Mouse (Mus musculus) C2C12 (cell line): ENCODE results near the gene Gm9045. TPM values are rescaled to one million over a fixed set of nuclear protein-coding genes. Genes with fewer than 3 reads are reported as not detected.
"Not testable (repeated sequence)": the region's sequence is repeated elsewhere in the genome, so short reads cannot be mapped to it uniquely, and the experiment has no call there.

ENCODE experiments used
- H3K27me3 ChIP-seq: one replicate; pipeline ENCODE4 v1.6.1; 2011; ENCODE audit not compliant: control insufficient read depth, insufficient read depth, insufficient read length
- H3K36me3 ChIP-seq: one replicate; pipeline ENCODE4 v1.6.1; 2011; ENCODE audit not compliant: control insufficient read depth, insufficient read depth
- H3K4me3 ChIP-seq: one replicate; pipeline ENCODE4 v1.5.1; 2011; ENCODE audit warnings: mild to moderate bottlenecking, control low read depth; ENCODE audit not compliant: poor library complexity, insufficient read depth, severe bottlenecking
- H3K79me2 ChIP-seq: one replicate; pipeline ENCODE4 v1.6.1; 2011; ENCODE audit not compliant: control insufficient read depth, insufficient read depth
- H3K79me3 ChIP-seq: one replicate; pipeline ENCODE4 v1.6.1; 2011; ENCODE audit warnings: low read depth, control low read depth
- H3ac ChIP-seq: one replicate; pipeline ENCODE3; 2011; ENCODE audit warnings: low read depth; ENCODE audit not compliant: control insufficient read depth, insufficient read length
- CEBPB ChIP-seq: IDR thresholded peaks from one replicate; pipeline ENCODE4 v1.6.1; 2011; ENCODE audit warnings: low read depth, mild to moderate bottlenecking, control low read depth, moderate library complexity
- CTCF ChIP-seq: IDR thresholded peaks from one replicate; pipeline ENCODE4 v1.5.1; 2011; ENCODE audit not compliant: control insufficient read depth, insufficient read depth, insufficient read length
- FOSL1 ChIP-seq: IDR thresholded peaks from one replicate; pipeline ENCODE4 v1.8.0; 2011; ENCODE audit warnings: mild to moderate bottlenecking, low read length; ENCODE audit not compliant: poor library complexity, insufficient read depth, severe bottlenecking
- MAX ChIP-seq: IDR thresholded peaks from one replicate; pipeline ENCODE4 v1.6.1; 2011; ENCODE audit warnings: mild to moderate bottlenecking, control low read depth
- MYOD1 ChIP-seq: IDR thresholded peaks from one replicate; pipeline ENCODE4 v1.6.1; 2011; ENCODE audit warnings: low read depth; ENCODE audit not compliant: control insufficient read depth, insufficient read length
- MYOG ChIP-seq: IDR thresholded peaks from one replicate; pipeline ENCODE4 v1.6.1; 2011; ENCODE audit not compliant: control insufficient read depth, insufficient read length; ENCODE audit errors: extremely low read depth
- USF1 ChIP-seq: IDR thresholded peaks from one replicate; pipeline ENCODE4 v1.6.1; 2011; ENCODE audit warnings: low read depth, mild to moderate bottlenecking, control low read depth, moderate library complexity
- long read RNA-seq, 2 experiments: library from polyadenylated mRNA; unstranded; transcript quantifications; one replicate each; pipeline ENCODE4 v2.0.0; 2019 to 2020
- polyA plus RNA-seq: library from polyadenylated mRNA; unstranded; fragments of >200 nt; fragmentation: generic; extraction: Trizol; gene quantifications from one replicate; pipeline ENCODE4 v1.2.1, GENCODE M21; 2012; ENCODE audit warnings: missing spikeins

The Gm9045 gene
- 0.02 TPM for polyA plus RNA-seq
- long read RNA-seq, experiment 1: 0 reads
- long read RNA-seq, experiment 2: 0 reads

GRCm38 (mm10) chr10:118337731-118338130, at the start of gene Gm9045:
Gm9045 (minus strand) TSS chr10:118337831.
- not testable (repeated sequence) for H3K79me3 ChIP-seq, H3ac ChIP-seq, H3K79me2 ChIP-seq, H3K36me3 ChIP-seq, H3K27me3 ChIP-seq, H3K4me3 ChIP-seq

- H3K4me3 ChIP-seq: no peak overlapping the region
- no peaks in the 10 kb centered on the region for H3K36me3 ChIP-seq
- no peaks in the 10 kb centered on the region for H3K79me2 ChIP-seq
- H3K79me3 ChIP-seq: no peaks in the 10 kb centered on the region
- TF ChIP-seq MYOD1: no peak
- peak; percentile 85 for TF ChIP-seq CTCF
- TF ChIP-seq USF1: no peak
- no peak for TF ChIP-seq MAX
- H3K27me3 ChIP-seq: no peaks in the 10 kb centered on the region
- no peak overlapping the region for H3ac ChIP-seq
Measured at GRCm38 (mm10) chr10:118370443-118370842, 32.8 kb upstream of the Gm9045 start.

GRCm38 (mm10) chr10:118369518-118369917, 31.9 kb upstream of the Gm9045 start:
- TF ChIP-seq CEBPB (no peak), MAX (no peak), FOSL1 (no peak), MYOD1 (no peak), USF1 (no peak), MYOG (no peak), CTCF (no peak)
- H3K79me2 ChIP-seq: no peaks in the 10 kb centered on the region
- no peaks in the 10 kb centered on the region for H3K36me3 ChIP-seq
- no peak overlapping the region for H3ac ChIP-seq
- H3K79me3 ChIP-seq: no peaks in the 10 kb centered on the region
- H3K27me3 ChIP-seq: no peaks in the 10 kb centered on the region
- no peak overlapping the region for H3K4me3 ChIP-seq

GRCm38 (mm10) chr10:118354005-118354404, 16.4 kb upstream of the Gm9045 start, which contains the start of gene Gm9049:
Gm9049 (minus strand) TSS chr10:118354105.
- not testable (repeated sequence) for H3ac ChIP-seq, H3K27me3 ChIP-seq, H3K79me2 ChIP-seq, H3K79me3 ChIP-seq, H3K4me3 ChIP-seq, H3K36me3 ChIP-seq

GRCm38 (mm10) chr10:118348579-118348978, 10.9 kb upstream of the Gm9045 start, which contains the start of gene Gm9048:
Gm9048 (minus strand) TSS chr10:118348679.
- not testable (repeated sequence) for H3K79me2 ChIP-seq, H3K4me3 ChIP-seq, H3K36me3 ChIP-seq, H3K79me3 ChIP-seq, H3K27me3 ChIP-seq, H3ac ChIP-seq

GRCm38 (mm10) chr10:118343155-118343554, 5.5 kb upstream of the Gm9045 start, which contains the start of gene Gm9046:
Gm9046 (minus strand) TSS chr10:118343255.
- not testable (repeated sequence) for H3K27me3 ChIP-seq, H3K36me3 ChIP-seq, H3K79me3 ChIP-seq, H3K4me3 ChIP-seq, H3K79me2 ChIP-seq, H3ac ChIP-seq

GRCm38 (mm10) chr10:118332308-118332707, 5.3 kb downstream of the Gm9045 start, which contains the start of gene Gm9044:
Gm9044 (minus strand) TSS chr10:118332408.
- not testable (repeated sequence) for H3K4me3 ChIP-seq, H3K36me3 ChIP-seq, H3K79me2 ChIP-seq, H3ac ChIP-seq, H3K27me3 ChIP-seq, H3K79me3 ChIP-seq

GRCm38 (mm10) chr10:118326869-118327268, 10.8 kb downstream of the Gm9045 start, which contains the start of gene Gm9040:
Gm9040 (minus strand) TSS chr10:118326969.
- H3K36me3 ChIP-seq, H3K79me2 ChIP-seq, H3K27me3 ChIP-seq, H3K79me3 ChIP-seq, H3ac ChIP-seq, H3K4me3 ChIP-seq: not testable (repeated sequence)
